Mouse (Mus musculus): ENCODE results near the gene Lhpp.

GRCm38 (mm10) chr7:132654412-132654811 lies 44.0 kb downstream of the Lhpp start:
- no peak for TF ChIP-seq POLR2A (IDR thresholded peaks at IDR 0.05; ENCODE audit: insufficient read length, low read depth)
- no peak for TF ChIP-seq SRF (IDR thresholded peaks at IDR 0.05; ENCODE audit: control insufficient read depth, insufficient read length, low read depth)
- no peak for TF ChIP-seq USF1 (IDR thresholded peaks at IDR 0.05; ENCODE audit: low read depth)
- no peak for TF ChIP-seq E2F4 (IDR thresholded peaks at IDR 0.05; ENCODE audit: insufficient read depth)
- no peak for TF ChIP-seq TCF3 (IDR thresholded peaks at IDR 0.05; ENCODE audit: insufficient read length, low read depth)
- no peak for TF ChIP-seq REST (IDR thresholded peaks at IDR 0.05; ENCODE audit: insufficient read depth, insufficient read length)
- no peak for TF ChIP-seq MAX (IDR thresholded peaks at IDR 0.05; ENCODE audit: low read depth)

All from myocyte (in vitro differentiated cells).